Mouse (Mus musculus): ENCODE measurements around the gene Mrps18a. TPM values are rescaled to one million over a fixed set of nuclear protein-coding genes. Genes with fewer than 3 reads are reported as not detected.

Mrps18a gene
- 77.6 and 81.4 TPM in 2 replicates for polyA plus RNA-seq (2015; fragmentation: Nextera tagmentation; extraction: Ambion mirVana)

GRCm38 (mm10) chr17:46110402-46111289 lies at the start of gene Mrps18a:
Gene Mrps18a (plus strand): TSS chr17:46110986.

GRCm38 (mm10) chr17:46143578-46144423 lies 33.0 kb downstream of the Mrps18a start, which contains the start of gene Rsph9:
Gene Rsph9 (minus strand): TSS chr17:46144216.

GRCm38 (mm10) chr17:46152847-46153782 lies 42.3 kb downstream of the Mrps18a start, which contains the start of gene Mad2l1bp:
Gene Mad2l1bp (minus strand): TSS chr17:46153553.

GRCm38 (mm10) chr17:46160686-46161085 lies 49.9 kb downstream of the Mrps18a start, which contains the start of gene Gtpbp2:
Gene Gtpbp2 (plus strand): TSS chr17:46161032.

Other genes with a start within 250 kb of the Mrps18a start
- 4.3 and 5.8 TPM in 2 replicates for gene Vegfa, start 78.6 kb upstream of the Mrps18a start, polyA plus RNA-seq (2015; fragmentation: Nextera tagmentation; extraction: Ambion mirVana)
- gene Rsph9, start 33.2 kb downstream of the Mrps18a start, polyA plus RNA-seq (2015; fragmentation: Nextera tagmentation; extraction: Ambion mirVana) = 2.0 and 2.7 TPM in 2 replicates
- 42.7 and 48.3 TPM in 2 replicates for gene Mad2l1bp, start 42.6 kb downstream of the Mrps18a start, polyA plus RNA-seq (2015; fragmentation: Nextera tagmentation; extraction: Ambion mirVana)
- 41.0 and 41.4 TPM in 2 replicates for gene Gtpbp2, start 50.0 kb downstream of the Mrps18a start, polyA plus RNA-seq (2015; fragmentation: Nextera tagmentation; extraction: Ambion mirVana)
- 21.5 and 23.3 TPM in 2 replicates for gene Polh, start 91.7 kb downstream of the Mrps18a start, polyA plus RNA-seq (2015; fragmentation: Nextera tagmentation; extraction: Ambion mirVana)
- gene Xpo5, start 91.8 kb downstream of the Mrps18a start, polyA plus RNA-seq (2015; fragmentation: Nextera tagmentation; extraction: Ambion mirVana) = 17.3 and 18.1 TPM in 2 replicates
- gene Polr1c, start 137.1 kb downstream of the Mrps18a start, polyA plus RNA-seq (2015; fragmentation: Nextera tagmentation; extraction: Ambion mirVana) = 51.1 and 52.9 TPM in 2 replicates
- gene Yipf3, start 137.1 kb downstream of the Mrps18a start, polyA plus RNA-seq (2015; fragmentation: Nextera tagmentation; extraction: Ambion mirVana) = 57.2 and 72.5 TPM in 2 replicates
- gene Lrrc73, start 142.5 kb downstream of the Mrps18a start, polyA plus RNA-seq (2015; fragmentation: Nextera tagmentation; extraction: Ambion mirVana) = 0.12 and 0.13 TPM in 2 replicates
- gene Tjap1, start 172.0 kb downstream of the Mrps18a start, polyA plus RNA-seq (2015; fragmentation: Nextera tagmentation; extraction: Ambion mirVana) = 12.8 and 13.7 TPM in 2 replicates
- gene Dlk2, start 186.4 kb downstream of the Mrps18a start, polyA plus RNA-seq (2015; fragmentation: Nextera tagmentation; extraction: Ambion mirVana) = 0.11 and 0.14 TPM in 2 replicates
- 2.1 and 2.7 TPM in 2 replicates for gene Abcc10, start 217.4 kb downstream of the Mrps18a start, polyA plus RNA-seq (2015; fragmentation: Nextera tagmentation; extraction: Ambion mirVana)

All from spleen, postnatal 0 days (tissue).